Mouse (Mus musculus) adrenal gland, adult (tissue): ENCODE data around the gene Zfp652.

Experiments used
- DNase-seq, 2 experiments: peaks; one replicate each; pipeline ENCODE4 v3.0.0; 2022 to 2023; ENCODE audit warnings: low spot score in 1 of 2; ENCODE audit not compliant: inconsistent age in 2 of 2

Gene Zfp652

GRCm38 (mm10) chr11:95805527-95805926 is 93.1 kb downstream of the Zfp652 start:
- peak; percentile 75 to 90 for DNase-seq

- no peak for DNase-seq
Observed at GRCm38 (mm10) chr11:95807884-95808283, 95.4 kb downstream of the Zfp652 start.

GRCm38 (mm10) chr11:95808448-95809011 is 96.1 kb downstream of the Zfp652 start:
- DNase-seq, result peak in 1 of 2 experiments; percentile 23

GRCm38 (mm10) chr11:95809603-95810002 is 97.1 kb downstream of the Zfp652 start:
- peak in 1 of 2 experiments; percentile 22 for DNase-seq

GRCm38 (mm10) chr11:95810828-95811227 is 98.4 kb downstream of the Zfp652 start:
- no peak for DNase-seq

GRCm38 (mm10) chr11:95811741-95812140 is 99.3 kb downstream of the Zfp652 start:
- DNase-seq, result peak; percentile 48 to 73

GRCm38 (mm10) chr11:95812224-95812623 is 99.8 kb downstream of the Zfp652 start:
- DNase-seq, result peak in 1 of 2 experiments; percentile 23

GRCm38 (mm10) chr11:95814101-95814500 is 101.6 kb downstream of the Zfp652 start:
- no peak for DNase-seq

GRCm38 (mm10) chr11:95814857-95815256 is 102.4 kb downstream of the Zfp652 start:
- no peak for DNase-seq

- no peak for DNase-seq
Observed at GRCm38 (mm10) chr11:95815412-95815811, 102.9 kb downstream of the Zfp652 start.

- DNase-seq, result peak in 1 of 2 experiments; percentile 30
Observed at GRCm38 (mm10) chr11:95819138-95819537, 106.7 kb downstream of the Zfp652 start.

GRCm38 (mm10) chr11:95821511-95821910 is 109.0 kb downstream of the Zfp652 start:
- DNase-seq, result peak in 1 of 2 experiments; percentile 57

GRCm38 (mm10) chr11:95822437-95822836 is 110.0 kb downstream of the Zfp652 start:
- DNase-seq, result peak in 1 of 2 experiments; percentile 33

- peak; percentile 96 to 97 for DNase-seq
Observed at GRCm38 (mm10) chr11:95824071-95824876, 111.8 kb downstream of the Zfp652 start, which contains the start of gene Phospho1. TSS of gene Phospho1 (plus strand) at chr11:95824499.

- DNase-seq, result peak; percentile 77 to 86
Observed at GRCm38 (mm10) chr11:95824877-95825243, 112.4 kb downstream of the Zfp652 start.

- DNase-seq, result peak; percentile 7 to 39
Observed at GRCm38 (mm10) chr11:95825625-95826024, 113.2 kb downstream of the Zfp652 start.

- DNase-seq, result peak; percentile 9 to 40
Observed at GRCm38 (mm10) chr11:95826317-95827167, 114.1 kb downstream of the Zfp652 start.

GRCm38 (mm10) chr11:95827168-95827447 is 114.6 kb downstream of the Zfp652 start:
- DNase-seq, result peak in 1 of 2 experiments; percentile 11

GRCm38 (mm10) chr11:95827464-95828085 is 115.1 kb downstream of the Zfp652 start:
- DNase-seq, result peak; percentile 71 to 95

GRCm38 (mm10) chr11:95828181-95828964 is 115.9 kb downstream of the Zfp652 start:
- DNase-seq, result no peak
